Mouse (Mus musculus) frontal cortex, adult (tissue): Measurements from ENCODE around the gene Camp.
"Not testable (repeated sequence)": the region's sequence is repeated elsewhere in the genome, so short reads cannot be mapped to it uniquely, and the experiment has no call there.

Experiments used
- ATAC-seq: cut with Nextera tagmentation; 2 replicates; pipeline ENCODE4 v1.9.2; 2017; ENCODE audit warnings: mild to moderate bottlenecking, moderate library complexity, mixed read lengths; ENCODE audit not compliant: low TSS enrichment

The Camp gene

GRCm38 (mm10) chr9:109854341-109854740, 4.9 kb upstream of the Camp start:
- no peak for ATAC-seq

- ATAC-seq: no peak
Observed at GRCm38 (mm10) chr9:109850099-109850498, 682 bp upstream of the Camp start.

- no peak; the same call in none of the 2 replicates for ATAC-seq
Observed at GRCm38 (mm10) chr9:109833088-109833412, 16.4 kb downstream of the Camp start.

GRCm38 (mm10) chr9:109832391-109833087, 16.9 kb downstream of the Camp start, which contains the start of gene Nme6:
Gene Nme6 (plus strand): TSS chr9:109832749.
- peak; percentile 98 for ATAC-seq

GRCm38 (mm10) chr9:109826181-109826580, 23.2 kb downstream of the Camp start:
- ATAC-seq: no peak

- ATAC-seq: no peak
Observed at GRCm38 (mm10) chr9:109825739-109826138, 23.7 kb downstream of the Camp start.

- peak; percentile 38; the same call in 1 of the 2 replicates for ATAC-seq
Observed at GRCm38 (mm10) chr9:109816341-109816740, 33.1 kb downstream of the Camp start.

- ATAC-seq: peak; percentile 92
Observed at GRCm38 (mm10) chr9:109813424-109813823, 36.0 kb downstream of the Camp start.

GRCm38 (mm10) chr9:109811980-109812379, 37.4 kb downstream of the Camp start, which contains the start of gene Spink8:
Gene Spink8 (plus strand): TSS chr9:109812280.
- no peak for ATAC-seq

- ATAC-seq: no peak
Observed at GRCm38 (mm10) chr9:109807898-109808297, 41.5 kb downstream of the Camp start.

GRCm38 (mm10) chr9:109806695-109807293, 42.6 kb downstream of the Camp start:
- ATAC-seq: no peak

- no peak for ATAC-seq
Observed at GRCm38 (mm10) chr9:109806260-109806659, 43.2 kb downstream of the Camp start.

GRCm38 (mm10) chr9:109805596-109805995, 43.8 kb downstream of the Camp start:
- ATAC-seq: not testable (repeated sequence)

- ATAC-seq: 0 out of 2 replicates have a peak, but pooled peaks have one; percentile 50
Observed at GRCm38 (mm10) chr9:109798051-109798450, 51.4 kb downstream of the Camp start.
